19 mouse cellular contexts compared by ENCODE assay signal in the genomic region with DNA sequence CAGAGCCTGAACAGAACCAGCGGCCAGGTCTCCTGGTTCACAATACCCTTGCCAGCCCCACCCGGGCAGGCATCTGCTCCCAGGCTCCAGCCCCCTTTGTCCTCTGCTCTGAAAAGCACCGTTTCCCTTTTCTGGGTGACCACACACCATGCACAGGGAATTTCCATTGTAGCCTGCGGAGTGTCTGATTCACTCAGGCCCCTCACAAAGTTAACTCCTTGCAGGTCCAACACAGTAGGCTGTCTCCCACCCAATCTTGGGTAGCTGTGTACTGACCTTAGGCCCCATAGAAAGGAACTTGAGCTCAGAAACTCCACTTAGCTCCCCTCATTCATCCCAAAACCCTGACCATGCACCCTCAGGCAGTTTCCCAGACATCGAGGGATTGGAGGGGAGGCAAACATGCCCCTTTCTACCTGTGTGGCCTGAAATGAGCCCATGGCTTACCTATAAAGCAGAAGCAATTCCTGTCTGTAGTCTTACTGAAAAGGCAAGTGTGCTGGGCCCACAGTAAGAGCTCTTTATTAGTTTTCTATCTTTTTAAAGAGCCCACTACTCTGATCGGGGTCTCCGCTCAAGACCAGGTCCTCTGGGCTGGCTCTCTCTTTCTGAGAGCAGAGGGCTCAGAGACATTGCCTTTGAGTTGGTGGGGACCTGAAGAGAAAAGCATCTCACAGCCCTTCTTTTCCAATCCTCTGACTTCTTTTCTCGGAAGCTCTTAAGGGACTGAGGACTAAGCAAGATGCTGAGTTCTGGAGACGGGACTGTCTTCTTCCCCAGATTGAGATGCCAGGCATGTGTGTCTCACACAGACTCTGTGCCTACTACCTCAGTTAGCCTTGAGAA. TPM values are rescaled to one million over a fixed set of nuclear protein-coding genes. Genes with fewer than 3 reads are reported as not detected.
DNase-seq lines count a peak whose midpoint lies in the region; ATAC-seq and TF ChIP-seq lines count a peak whose summit lies in the region.
"Had no signal": no experiment of that assay in that cellular context is flagged by ENCODE, and none has a peak within 500 bp of the region (broad histone marks: within the 10 kb centered on the region; RNA-seq: fewer than 3 reads in every experiment).

No protein-coding gene starts in this region.

- no peak overlapping the region for H3K4me3 ChIP-seq in thymus, adult 2 months (ENCODE audit: control insufficient read depth, insufficient read depth, low read length)
- H3K4me3 ChIP-seq: embryonic facial prominence, embryonic 12.5 days; heart, adult 2 months; hindbrain, embryonic 13.5 days; intestine, embryonic 15.5 days; kidney, embryonic 15.5 days; limb, embryonic 15.5 days had no signal

- ATAC-seq in granulocyte monocyte progenitor cell, adult 5-6 weeks (replicated peaks; ENCODE audit: poor library complexity, severe bottlenecking), result peak; percentile 41
- ATAC-seq: forebrain, postnatal 0 days; intestine, embryonic 15.5 days had no signal

- TF ChIP-seq POLR2A in thymus, adult 2 months (IDR thresholded peaks at IDR 0.05; ENCODE audit: control insufficient read depth, extremely low read depth, insufficient read depth, low read length, poor library complexity), result no peak

- 81% methylated on average over 9 of the region's 9 CpGs for WGBS in thymus, adult 2 months

- no peak for TF ChIP-seq CTCF in thymus, adult 2 months (IDR thresholded peaks at IDR 0.05; ENCODE audit: borderline replicate concordance, control insufficient read depth, extremely low read depth, insufficient read depth, low read length, poor library complexity)

- H3K27ac ChIP-seq in thymus, adult 2 months (ENCODE audit: control insufficient read depth, insufficient read depth, low read length), result peak overlapping the region; percentile 10; the same call in 1 of the 2 replicates
- H3K27ac ChIP-seq: embryonic facial prominence, embryonic 12.5 days; heart, adult 2 months; hindbrain, embryonic 13.5 days; intestine, embryonic 15.5 days; kidney, embryonic 15.5 days; limb, embryonic 15.5 days had no signal

- peaks cover 38% of the 10 kb centered on the region for H3K4me1 ChIP-seq in thymus, adult 2 months (replicated peaks; ENCODE audit: control insufficient read depth, insufficient read depth, low read length)
- H3K4me1 ChIP-seq: embryonic facial prominence, embryonic 12.5 days; hindbrain, embryonic 13.5 days; intestine, embryonic 15.5 days had no signal

- peak; percentile 67 for DNase-seq in layer of hippocampus, adult 9-11 months
- DNase-seq in layer of hippocampus, postnatal 36 days, result no peak
- no peak for DNase-seq in thymus, adult 2 months
- no peak for DNase-seq in thymus, postnatal 0 days (ENCODE audit: low spot score)
- DNase-seq in cerebellum, postnatal 10 days, result no peak
- no peak for DNase-seq in left cerebral cortex, postnatal 25 days (ENCODE audit: low spot score in 2 of 2)
- DNase-seq: cerebellum, adult 18-20 months; forebrain, postnatal 0 days; lung, postnatal 10 days; thymus, adult 18-20 months had no signal

- H3K36me3 ChIP-seq in thymus, adult 2 months (ENCODE audit: control insufficient read depth, insufficient read depth, low read length), result no peaks in the 10 kb centered on the region
- H3K36me3 ChIP-seq: embryonic facial prominence, embryonic 12.5 days; hindbrain, embryonic 13.5 days; intestine, embryonic 15.5 days; kidney, embryonic 15.5 days; limb, embryonic 15.5 days had no signal

- no peaks in the 10 kb centered on the region for H3K27me3 ChIP-seq in thymus, adult 2 months (ENCODE audit: control insufficient read depth, insufficient read depth, low read length)
- H3K27me3 ChIP-seq: embryonic facial prominence, embryonic 12.5 days; hindbrain, embryonic 13.5 days; intestine, embryonic 15.5 days; kidney, embryonic 15.5 days; limb, embryonic 15.5 days had no signal

- intact Hi-C loops in left cerebral cortex, postnatal 25 days (cut with DNase I), result no loop called here

RNA-seq across cellular contexts. Expression of a gene that starts 4.4 kb away (rescaled TPM):
- total RNA-seq in layer of hippocampus, postnatal 36 days (2021), result 1 to 10 TPM; 3.9 to 4.1 TPM
- polyA plus RNA-seq in thymus, adult 2 months (2012; rRNA removed), result 53.6 and 55.7 TPM in 2 replicates
- polyA plus RNA-seq in thymus, postnatal 0 days (2015; fragmentation: Nextera tagmentation; extraction: Ambion mirVana), result 13.8 and 14.0 TPM in 2 replicates
- total RNA-seq in granulocyte monocyte progenitor cell, adult 5-6 weeks (2014; fragmentation: Nextera tagmentation), result 208 and 244 TPM in 2 replicates
- 114 and 139 TPM in 2 replicates for total RNA-seq in granulocyte monocyte progenitor cell, adult 5-6 weeks (2017)
- total RNA-seq in left cerebral cortex, postnatal 25 days (2021), result 1 to 10 TPM; 3.0 to 5.3 TPM

RNA-seq across cellular contexts. Expression of a gene that starts 16.4 kb away (rescaled TPM):
- total RNA-seq in layer of hippocampus, postnatal 36 days (2021), result 10 to 100 TPM; 27.2 to 32.2 TPM
- polyA plus RNA-seq in thymus, adult 2 months (2012; rRNA removed), result 45.8 and 59.0 TPM in 2 replicates
- 15.1 and 16.4 TPM in 2 replicates for polyA plus RNA-seq in thymus, postnatal 0 days (2015; fragmentation: Nextera tagmentation; extraction: Ambion mirVana)
- 10.0 and 35.1 TPM in 2 replicates for total RNA-seq in granulocyte monocyte progenitor cell, adult 5-6 weeks (2014; fragmentation: Nextera tagmentation)
- total RNA-seq in granulocyte monocyte progenitor cell, adult 5-6 weeks (2017), result 4.8 and 9.4 TPM in 2 replicates
- 10 to 100 TPM; 25.1 to 29.4 TPM for total RNA-seq in left cerebral cortex, postnatal 25 days (2021)

RNA-seq across cellular contexts. Expression of a gene that starts 31.3 kb away (rescaled TPM):
- total RNA-seq in layer of hippocampus, postnatal 36 days (2021), result under 1 TPM; 0.10 to 0.25 TPM
- 2.4 and 57.9 TPM in 2 replicates for polyA plus RNA-seq in thymus, adult 2 months (2012; rRNA removed)
- 0.18 and 0.36 TPM in 2 replicates for polyA plus RNA-seq in thymus, postnatal 0 days (2015; fragmentation: Nextera tagmentation; extraction: Ambion mirVana)
- total RNA-seq in granulocyte monocyte progenitor cell, adult 5-6 weeks (2014; fragmentation: Nextera tagmentation), result 1.5 TPM in 1 of 2 replicates, not detected in the other
- total RNA-seq in granulocyte monocyte progenitor cell, adult 5-6 weeks (2017), result 0.62 TPM in 1 of 2 replicates, not detected in the other
- 1 to 10 TPM in 1 of 2 experiments, under 1 TPM in 1; 0.96 to 1.4 TPM for total RNA-seq in left cerebral cortex, postnatal 25 days (2021)
- total RNA-seq: gastrocnemius, adult 18-20 months had no signal
- polyA plus RNA-seq: midbrain, embryonic 11.5 days had no signal

RNA-seq across cellular contexts. Expression of a gene that starts 32.8 kb away (rescaled TPM):
- total RNA-seq in layer of hippocampus, postnatal 36 days (2021), result 100 to 1,000 TPM; 207 to 228 TPM
- polyA plus RNA-seq in thymus, adult 2 months (2012; rRNA removed), result 103 and 114 TPM in 2 replicates
- polyA plus RNA-seq in thymus, postnatal 0 days (2015; fragmentation: Nextera tagmentation; extraction: Ambion mirVana), result 302 and 307 TPM in 2 replicates
- total RNA-seq in granulocyte monocyte progenitor cell, adult 5-6 weeks (2014; fragmentation: Nextera tagmentation), result 155 and 159 TPM in 2 replicates
- 282 TPM in 2 replicates for total RNA-seq in granulocyte monocyte progenitor cell, adult 5-6 weeks (2017)
- total RNA-seq in left cerebral cortex, postnatal 25 days (2021), result 100 to 1,000 TPM; 184 to 218 TPM

RNA-seq across cellular contexts. Expression of a gene that starts 51.2 kb away (rescaled TPM):
- total RNA-seq in layer of hippocampus, postnatal 36 days (2021), result under 1 TPM; 0.22 to 0.61 TPM
- polyA plus RNA-seq in thymus, adult 2 months (2012; rRNA removed), result 9.0 and 10.1 TPM in 2 replicates
- polyA plus RNA-seq in thymus, postnatal 0 days (2015; fragmentation: Nextera tagmentation; extraction: Ambion mirVana), result 8.3 TPM in 2 replicates
- 1.5 and 8.2 TPM in 2 replicates for total RNA-seq in granulocyte monocyte progenitor cell, adult 5-6 weeks (2014; fragmentation: Nextera tagmentation)
- 0.39 TPM in 1 of 2 replicates, not detected in the other for total RNA-seq in granulocyte monocyte progenitor cell, adult 5-6 weeks (2017)
- under 1 TPM; 0.41 to 0.53 TPM for total RNA-seq in left cerebral cortex, postnatal 25 days (2021)

Comparison
In these comparisons a context has a peak if more than half of its experiments do, and no peak if none do; other contexts are left out.
1. RNA of a gene that starts 4.4 kb away (total RNA-seq): 114 to 244 TPM in granulocyte monocyte progenitor cell, adult 5-6 weeks; 3.0 to 5.3 TPM in left cerebral cortex, postnatal 25 days and 3.9 to 4.1 TPM in layer of hippocampus, postnatal 36 days; every median in the first group is over 10 times any median in the second.